25 mouse cellular contexts compared by ENCODE assay signal in the genomic region with DNA sequence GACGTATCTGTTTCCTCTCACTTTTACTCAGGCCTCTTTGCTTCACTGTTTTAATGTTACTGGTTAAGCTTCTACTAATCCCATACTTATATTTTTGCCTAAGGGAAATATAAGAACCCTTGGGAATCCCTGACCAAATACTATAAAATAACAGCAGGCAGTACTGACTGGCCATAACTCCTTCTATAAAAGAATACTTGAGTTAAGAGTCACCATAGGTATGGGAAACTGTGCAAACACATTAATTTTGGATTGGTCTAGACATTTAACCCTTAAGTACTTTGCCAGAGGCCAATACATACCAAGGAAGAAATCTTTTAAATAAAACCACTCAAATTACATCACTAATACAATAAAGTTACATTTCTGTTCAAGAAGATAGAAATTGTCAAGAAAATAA. TPM values are rescaled to one million over a fixed set of nuclear protein-coding genes. Genes with fewer than 3 reads are reported as not detected.
DNase-seq lines count a peak whose midpoint lies in the region; ATAC-seq and TF ChIP-seq lines count a peak whose summit lies in the region.
"Had no signal": no experiment of that assay in that cellular context is flagged by ENCODE, and none has a peak within 500 bp of the region (broad histone marks: within the 10 kb centered on the region; RNA-seq: fewer than 3 reads in every experiment).

No protein-coding gene starts in this region.

- TF ChIP-seq CTCF in heart, adult 2 months (IDR thresholded peaks at IDR 0.05), result no peak
- TF ChIP-seq CTCF in heart, postnatal 0 days (IDR thresholded peaks at IDR 0.05; ENCODE audit: low read depth), result no peak

- no peak for TF ChIP-seq POLR2A in heart, adult 2 months (IDR thresholded peaks at IDR 0.05; ENCODE audit: insufficient read depth, low read depth, low read length)

- H3K27me3 ChIP-seq in heart, embryonic 12.5 days (replicated peaks), result no peaks in the 10 kb centered on the region
- no peaks in the 10 kb centered on the region for H3K27me3 ChIP-seq in heart, adult 2 months (ENCODE audit: control insufficient read depth, insufficient read depth, low read length)
- no peaks in the 10 kb centered on the region for H3K27me3 ChIP-seq in heart, postnatal 0 days (ENCODE audit: control insufficient read depth, insufficient read depth, low read length)
- no peaks in the 10 kb centered on the region for H3K27me3 ChIP-seq in lung, embryonic 15.5 days
- H3K27me3 ChIP-seq: embryonic facial prominence, embryonic 15.5 days; forebrain, embryonic 13.5 days; neural tube, embryonic 12.5 days; Patski had no signal

- no peak for TF ChIP-seq EP300 in heart, adult 2 months (IDR thresholded peaks at IDR 0.05; ENCODE audit: insufficient read depth, low read depth, low read length)
- TF ChIP-seq EP300 in heart, postnatal 0 days (IDR thresholded peaks at IDR 0.05; ENCODE audit: low read depth), result no peak

- H3K4me3 ChIP-seq in heart, embryonic 12.5 days, result no peak overlapping the region
- no peak overlapping the region for H3K4me3 ChIP-seq in heart, adult 2 months
- H3K4me3 ChIP-seq in heart, postnatal 0 days (ENCODE audit: low read depth, low read length), result no peak overlapping the region
- H3K4me3 ChIP-seq in lung, embryonic 15.5 days, result no peak overlapping the region
- H3K4me3 ChIP-seq: embryonic facial prominence, embryonic 10.5 days; embryonic facial prominence, embryonic 15.5 days; forebrain, embryonic 13.5 days; neural tube, embryonic 12.5 days had no signal

- H3K79me2 ChIP-seq in heart, adult 2 months (replicated peaks; ENCODE audit: control insufficient read depth, insufficient read depth, low read length), result no peaks in the 10 kb centered on the region

- H3K27ac ChIP-seq in heart, embryonic 12.5 days (ENCODE audit: poor library complexity, severe bottlenecking), result peak overlapping the region; percentile 93
- H3K27ac ChIP-seq in heart, adult 2 months, result no peak overlapping the region
- H3K27ac ChIP-seq in heart, postnatal 0 days (ENCODE audit: low read depth), result peak overlapping the region; percentile 66
- H3K27ac ChIP-seq in lung, embryonic 15.5 days, result peak overlapping the region; percentile 66
- H3K27ac ChIP-seq: embryonic facial prominence, embryonic 10.5 days; embryonic facial prominence, embryonic 15.5 days; forebrain, embryonic 13.5 days; kidney, postnatal 0 days; neural tube, embryonic 12.5 days; stomach, postnatal 0 days had no signal

- peaks cover 4% of the 10 kb centered on the region for H3K4me1 ChIP-seq in heart, embryonic 12.5 days (replicated peaks)
- no peaks in the 10 kb centered on the region for H3K4me1 ChIP-seq in heart, adult 2 months (ENCODE audit: control insufficient read depth, insufficient read depth, low read length)
- H3K4me1 ChIP-seq in heart, postnatal 0 days (ENCODE audit: control insufficient read depth, insufficient read depth), result peaks cover 7% of the 10 kb centered on the region; the same call in 1 of the 2 replicates
- H3K4me1 ChIP-seq in lung, embryonic 15.5 days, result peaks cover 7% of the 10 kb centered on the region
- H3K4me1 ChIP-seq: embryonic facial prominence, embryonic 15.5 days; neural tube, embryonic 12.5 days had no signal

- H3K9me3 ChIP-seq in heart, embryonic 12.5 days (replicated peaks), result no peaks in the 10 kb centered on the region
- H3K9me3 ChIP-seq in heart, postnatal 0 days (replicated peaks; ENCODE audit: control insufficient read depth, low read length), result no peaks in the 10 kb centered on the region
- H3K9me3 ChIP-seq in lung, embryonic 15.5 days, result no peaks in the 10 kb centered on the region
- H3K9me3 ChIP-seq: embryonic facial prominence, embryonic 10.5 days; embryonic facial prominence, embryonic 15.5 days; forebrain, embryonic 13.5 days; neural tube, embryonic 12.5 days had no signal

- no peak for DNase-seq in heart, adult 2 months
- DNase-seq in heart, postnatal 0 days (ENCODE audit: low spot score), result no peak
- no peak for DNase-seq in heart, postnatal 14 days
- no peak for DNase-seq in lung, postnatal 36 days
- no peak for DNase-seq in testis, postnatal 14 days (ENCODE audit: low spot score)
- DNase-seq: adrenal gland, postnatal 10 days; cerebellum, adult 8-10 months; gastrocnemius, postnatal 14 days; kidney, adult 8-10 months; kidney, postnatal 4 days; thymus, adult 2 months; thymus, postnatal 36 days had no signal

- no peak for ATAC-seq in heart, embryonic 12.5 days (ENCODE audit: insufficient number of reproducible peaks, low FRiP score)
- no peak for ATAC-seq in heart, postnatal 0 days (ENCODE audit: insufficient read depth, low read depth)
- ATAC-seq in lung, embryonic 15.5 days (ENCODE audit: borderline replicate concordance, extremely low read depth, low FRiP score, low TSS enrichment), result no peak
- ATAC-seq: forebrain, embryonic 13.5 days; intestine, embryonic 16.5 days; midbrain, embryonic 16.5 days; Patski had no signal

- no peaks in the 10 kb centered on the region for H3K36me3 ChIP-seq in heart, embryonic 12.5 days
- no peaks in the 10 kb centered on the region for H3K36me3 ChIP-seq in heart, adult 2 months (ENCODE audit: control insufficient read depth, insufficient read depth, low read length)
- no peaks in the 10 kb centered on the region for H3K36me3 ChIP-seq in heart, postnatal 0 days (replicated peaks; ENCODE audit: control insufficient read depth, insufficient read depth, low read length)
- H3K36me3 ChIP-seq in lung, embryonic 15.5 days, result no peaks in the 10 kb centered on the region
- H3K36me3 ChIP-seq: embryonic facial prominence, embryonic 10.5 days; embryonic facial prominence, embryonic 15.5 days; neural tube, embryonic 12.5 days had no signal

- H3K4me2 ChIP-seq in heart, embryonic 12.5 days, result no peak overlapping the region
- no peak overlapping the region for H3K4me2 ChIP-seq in heart, postnatal 0 days (ENCODE audit: low read depth, low read length)
- H3K4me2 ChIP-seq in lung, embryonic 15.5 days, result no peak overlapping the region; the same call in 1 of the 2 replicates
- H3K4me2 ChIP-seq: embryonic facial prominence, embryonic 15.5 days; forebrain, embryonic 13.5 days; liver, embryonic 11.5 days; midbrain, embryonic 11.5 days; neural tube, embryonic 12.5 days had no signal

- H3K9ac ChIP-seq in heart, embryonic 12.5 days, result no peak overlapping the region
- no peak overlapping the region for H3K9ac ChIP-seq in heart, adult 2 months (ENCODE audit: low read depth, low read length)
- H3K9ac ChIP-seq in heart, postnatal 0 days (replicated peaks; ENCODE audit: low read depth, low read length), result no peak overlapping the region
- no peak overlapping the region for H3K9ac ChIP-seq in lung, embryonic 15.5 days
- H3K9ac ChIP-seq: embryonic facial prominence, embryonic 15.5 days; forebrain, embryonic 13.5 days; neural tube, embryonic 12.5 days had no signal

- WGBS in heart, embryonic 12.5 days, result 10% methylated on average over 1 of the region's 1 CpGs
- WGBS in heart, adult 2 months, result 50% methylated on average over 1 of the region's 1 CpGs
- 37% methylated on average over 1 of the region's 1 CpGs for WGBS in heart, postnatal 0 days
- 44% methylated on average over 1 of the region's 1 CpGs for WGBS in lung, embryonic 15.5 days

- intact Hi-C loops in heart, adult 2 months (cut with DNase I), result no loop called here
- intact Hi-C loops in heart, postnatal 14 days (cut with DNase I), result loop anchor here (5.0 kb wide), 1 partner anchor 552 kb away; no protein-coding TSS in a partner anchor

RNA-seq across cellular contexts. Expression of gene Rfx3, which starts 6.8 kb away (rescaled TPM):
- 6.7 and 7.8 TPM in 2 replicates for polyA plus RNA-seq in heart, embryonic 12.5 days (2016; fragmentation: Nextera tagmentation; extraction: Ambion mirVana)
- 1 to 10 TPM; 2.7 to 3.1 TPM for total RNA-seq in heart, adult 2 months (2021)
- 1.2 and 1.5 TPM in 2 replicates for polyA plus RNA-seq in heart, adult 2 months (2012; rRNA removed)
- total RNA-seq in heart, postnatal 0 days (2014; rRNA removed; ENCODE audit: low replicate concordance), result 1.2 and 6.8 TPM in 2 replicates
- polyA plus RNA-seq in heart, postnatal 0 days (2015; fragmentation: Nextera tagmentation; extraction: Ambion mirVana), result 1.6 and 2.0 TPM in 2 replicates
- 1 to 10 TPM; 4.7 to 6.0 TPM for total RNA-seq in heart, postnatal 14 days (2021)
- 10.9 and 12.9 TPM in 2 replicates for polyA plus RNA-seq in lung, embryonic 15.5 days (2015; fragmentation: Nextera tagmentation; extraction: Ambion mirVana)
